Mouse (Mus musculus): ENCODE data around the gene Pgpep1.

DNA sequence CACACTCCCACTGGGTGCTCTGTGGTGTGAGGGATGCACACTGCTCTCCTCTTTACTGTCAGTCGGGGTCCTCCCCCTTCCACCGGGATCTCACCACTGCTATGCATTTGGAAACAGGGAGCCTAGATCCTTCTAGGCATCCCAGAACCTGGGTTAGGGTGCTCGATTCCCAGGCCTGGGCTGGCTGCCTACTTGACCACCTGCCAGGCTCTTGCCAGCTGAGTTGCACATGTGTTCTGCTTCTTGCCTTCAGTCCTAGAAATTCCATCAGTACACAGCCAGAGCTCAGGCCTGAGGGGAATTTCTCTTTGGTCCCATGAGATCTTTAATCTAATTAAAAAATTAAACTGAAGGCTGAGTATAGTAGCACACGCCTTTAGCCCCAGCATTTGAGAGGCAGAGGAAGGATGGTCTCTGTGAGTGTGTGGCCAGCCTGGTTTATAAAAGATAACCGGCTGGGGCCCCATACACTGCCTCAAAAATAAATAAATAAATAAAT is 29.8 kb upstream of the Pgpep1 start:
- no peak for TF ChIP-seq USF1 (IDR thresholded peaks at IDR 0.05; ENCODE audit: low read depth)
- TF ChIP-seq POLR2A (IDR thresholded peaks at IDR 0.05; ENCODE audit: insufficient read length, low read depth), result no peak
- no peak for TF ChIP-seq MAX (IDR thresholded peaks at IDR 0.05; ENCODE audit: low read depth)
- no peak for TF ChIP-seq MYOD1 (IDR thresholded peaks at IDR 0.05; ENCODE audit: control insufficient read depth in 1 of 3, insufficient read length in 2 of 3, low read depth in 2 of 3)
- no peak for TF ChIP-seq MYOG (IDR thresholded peaks at IDR 0.05; ENCODE audit: control insufficient read depth in 1 of 3, insufficient read depth in 1 of 3, insufficient read length in 2 of 3, low read depth in 2 of 3)
- TF ChIP-seq E2F4 (IDR thresholded peaks at IDR 0.05; ENCODE audit: insufficient read depth), result no peak
- TF ChIP-seq POLR2AphosphoS2 (IDR thresholded peaks at IDR 0.05; ENCODE audit: insufficient read length, low read depth), result no peak
- no peak for TF ChIP-seq CEBPB (IDR thresholded peaks at IDR 0.05; ENCODE audit: insufficient read depth, poor library complexity, severe bottlenecking)
- no peak for TF ChIP-seq SRF (IDR thresholded peaks at IDR 0.05; ENCODE audit: control insufficient read depth, insufficient read length, low read depth)

Data from myocyte (in vitro differentiated cells).